Mouse (Mus musculus) kidney, embryonic 16.5 days (tissue): ENCODE data around the gene Trio. TPM values are rescaled to one million over a fixed set of nuclear protein-coding genes. Genes with fewer than 3 reads are reported as not detected.

ENCODE experiments used
- ATAC-seq: fragments of 200-750 bp; cut with Nextera tagmentation; 2 replicates; pipeline ENCODE4 v1.8.0; 2017; ENCODE audit warnings: moderate TSS enrichment; ENCODE audit not compliant: low FRiP score, low TSS enrichment
- H3K27ac ChIP-seq: fragments of 300-500 bp; sonication (generic); 2 replicates; pipeline ENCODE4 v1.5.1; 2014; ENCODE audit warnings: low read length
- H3K27me3 ChIP-seq: fragments of 300-500 bp; sonication (generic); 2 replicates; pipeline ENCODE4 v1.6.1; 2014; ENCODE audit warnings: low read length, control low read depth, mixed read lengths; ENCODE audit not compliant: insufficient read depth
- H3K36me3 ChIP-seq: fragments of 300-500 bp; sonication (generic); 2 replicates; pipeline ENCODE4 v1.6.1; 2014; ENCODE audit warnings: low read length, control low read depth, mixed read lengths; ENCODE audit not compliant: insufficient read depth
- H3K4me1 ChIP-seq: fragments of 300-500 bp; sonication (generic); 2 replicates; pipeline ENCODE4 v1.6.1; 2014; ENCODE audit warnings: low read length, control low read depth, mixed read lengths; ENCODE audit not compliant: insufficient read depth
- H3K4me2 ChIP-seq: fragments of 300-500 bp; sonication (generic); replicated peaks from 2 replicates; pipeline ENCODE4 v1.6.1; 2014; ENCODE audit warnings: low read depth, low read length
- H3K4me3 ChIP-seq: fragments of 300-500 bp; sonication (generic); 2 replicates; pipeline ENCODE4 v1.5.1; 2014; ENCODE audit warnings: mild to moderate bottlenecking, low read length
- H3K9ac ChIP-seq: fragments of 300-500 bp; sonication (generic); replicated peaks from 2 replicates; pipeline ENCODE4 v1.6.1; 2014; ENCODE audit warnings: low read length
- H3K9me3 ChIP-seq: fragments of 300-500 bp; sonication (generic); 2 replicates; pipeline ENCODE4 v1.6.1; 2016; ENCODE audit warnings: low read length, control low read depth
- WGBS: fragments of 180-500 bp; shearing (Covaris S2); extraction: QIAGEN DNeasy Blood & Tissue Kit; methylation state at CpG from one replicate; pipeline ENCODE4 v1.1.7; 2014; 5-methylcytosine and 5-hydroxymethylcytosine counted together
- polyA plus RNA-seq: library from polyadenylated mRNA; unstranded; fragments of >200 nt; fragmentation: Nextera tagmentation; extraction: Ambion mirVana; gene quantifications from 2 replicates; pipeline ENCODE4 v1.2.1, GENCODE M21; 2015

Gene Trio
- polyA plus RNA-seq: 24.3 and 27.8 TPM in 2 replicates

DNA sequence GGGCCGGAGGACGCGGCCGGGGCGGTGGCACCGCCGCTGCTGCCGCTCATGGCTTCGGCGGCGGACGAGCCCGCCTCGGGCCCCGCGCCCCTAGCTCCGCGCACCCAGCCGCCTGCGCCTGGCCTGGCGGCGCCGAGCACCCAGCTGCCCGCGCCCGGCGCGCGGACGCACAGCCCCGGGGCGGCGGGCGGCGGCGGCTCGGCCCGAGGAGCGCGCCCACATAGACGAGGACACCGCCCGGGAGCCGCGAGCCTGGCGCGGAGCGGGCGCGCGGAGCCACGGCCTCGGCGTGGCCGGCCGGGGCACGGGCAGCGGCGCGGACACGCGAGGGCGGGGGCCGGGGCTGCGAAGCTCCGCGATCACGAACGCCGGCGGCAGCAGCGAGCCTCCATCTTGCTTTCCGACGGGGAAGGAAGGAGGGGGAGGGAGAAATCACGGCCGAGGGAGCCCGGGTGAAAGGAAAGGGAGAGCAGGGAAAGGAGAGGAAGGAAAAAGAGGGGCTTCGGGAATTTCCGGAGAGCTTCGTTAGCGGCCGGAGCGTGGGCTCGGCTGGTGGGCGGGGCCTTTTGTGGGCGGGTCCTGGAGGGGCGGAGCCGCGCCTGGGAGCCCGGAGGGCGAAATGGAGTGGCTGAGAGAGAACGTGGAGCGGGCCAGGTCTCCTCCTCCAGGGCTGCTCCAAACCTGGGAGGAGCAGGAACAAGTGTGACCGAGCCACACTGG, at the start of gene Trio:
Gene Trio, minus strand, starts transcription at position 402 of the 720 bp plus-strand sequence.
- ATAC-seq: peak; percentile 97
- peak within 1 kb of the TSS; percentile 95 for H3K9ac ChIP-seq
- peaks cover 27% of the 10 kb centered on the region for H3K4me1 ChIP-seq
- WGBS: 0% methylated on average over 72 of the region's 94 CpGs
- H3K4me2 ChIP-seq: peak within 1 kb of the TSS; percentile 64
- no peaks in the 10 kb centered on the region for H3K36me3 ChIP-seq
- H3K9me3 ChIP-seq: no peaks in the 10 kb centered on the region
- no peaks in the 10 kb centered on the region for H3K27me3 ChIP-seq
- H3K27ac ChIP-seq: peak within 1 kb of the TSS; percentile 97
- peak within 1 kb of the TSS; percentile 92 for H3K4me3 ChIP-seq

DNA sequence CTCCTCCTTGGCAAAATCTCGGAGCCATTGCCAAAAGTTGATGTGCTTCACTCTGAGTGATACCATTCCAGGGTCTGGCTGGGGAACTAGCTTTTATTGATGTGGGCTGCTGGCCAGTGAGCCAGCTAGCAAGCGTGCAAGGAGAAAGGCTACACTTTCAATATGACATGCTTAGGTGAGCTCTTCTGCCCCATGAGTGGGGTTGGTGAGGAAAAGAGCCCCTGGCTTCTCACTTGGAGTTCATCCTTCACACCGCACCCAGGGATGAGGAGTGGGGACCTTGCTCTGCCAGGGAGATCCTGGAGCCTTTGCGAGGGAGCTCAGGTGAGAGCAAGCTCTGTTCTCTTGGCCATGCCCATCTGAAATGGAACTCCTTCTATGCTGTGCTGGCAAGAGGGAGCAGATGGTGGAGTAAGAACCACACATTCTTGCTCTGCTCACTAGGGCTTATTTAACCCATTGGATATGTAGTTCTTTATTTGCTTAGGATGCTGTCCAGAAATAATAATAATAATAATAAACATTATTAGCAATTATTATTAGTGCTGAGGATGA, 48.8 kb upstream of the Trio start:
- H3K4me1 ChIP-seq: peaks cover 6% of the 10 kb centered on the region; the same call in 1 of the 2 replicates
- no peak for ATAC-seq
- H3K4me3 ChIP-seq: no peak overlapping the region
- H3K36me3 ChIP-seq: no peaks in the 10 kb centered on the region
- H3K9ac ChIP-seq: no peak overlapping the region
- no peak overlapping the region for H3K27ac ChIP-seq
- no peaks in the 10 kb centered on the region for H3K27me3 ChIP-seq
- WGBS: 79% methylated on average over 4 of the region's 4 CpGs
- H3K4me2 ChIP-seq: no peak overlapping the region
- no peaks in the 10 kb centered on the region for H3K9me3 ChIP-seq

GRCm38 (mm10) chr15:28071601-28072000, 46.0 kb upstream of the Trio start:
- Histone ChIP-seq H3K27me3 (no peaks in the 10 kb centered on the region), H3K9me3 (no peaks in the 10 kb centered on the region), H3K4me3 (no peak overlapping the region), H3K27ac (no peak overlapping the region), H3K9ac (no peak overlapping the region), H3K4me1 (peaks cover 6% of the 10 kb centered on the region; the same call in 1 of the 2 replicates), H3K36me3 (no peaks in the 10 kb centered on the region), H3K4me2 (no peak overlapping the region)
- WGBS: 40% methylated on average over 7 of the region's 7 CpGs
- ATAC-seq: no peak

DNA sequence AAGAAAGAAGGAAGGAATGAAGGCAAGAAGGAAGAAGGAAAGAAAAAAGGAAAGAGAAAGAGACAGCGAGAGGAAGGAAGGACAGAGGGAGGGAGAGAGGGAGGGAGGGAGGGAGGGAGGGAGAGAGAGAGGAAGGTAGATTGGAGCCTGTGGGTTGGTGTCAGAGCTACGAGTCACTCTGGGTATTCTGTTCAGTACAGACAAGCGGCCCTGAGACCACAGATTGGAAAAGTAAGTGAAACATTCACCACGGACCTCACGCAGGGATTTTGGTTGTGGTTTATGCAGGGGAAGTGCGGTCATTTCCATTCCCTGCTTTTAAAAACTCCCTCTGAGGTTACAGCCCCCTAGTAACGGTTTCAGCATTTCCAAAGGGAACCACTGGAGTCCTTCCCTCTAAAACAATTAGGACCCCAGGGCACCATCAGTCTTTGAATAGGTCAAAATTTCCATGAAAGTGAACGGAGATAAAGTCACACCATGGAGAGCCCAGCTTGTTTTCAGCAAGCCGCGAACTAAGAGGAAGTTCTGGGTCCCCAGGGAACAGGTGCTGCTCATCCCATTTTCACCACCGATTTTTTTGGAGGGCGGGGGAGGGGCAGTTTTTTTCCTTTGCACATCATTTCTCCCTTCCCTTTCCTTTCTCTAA, 45.2 kb upstream of the Trio start:
- H3K27me3 ChIP-seq: no peaks in the 10 kb centered on the region
- H3K9me3 ChIP-seq: no peaks in the 10 kb centered on the region
- H3K27ac ChIP-seq: no peak overlapping the region
- ATAC-seq: peak; percentile 59
- H3K4me2 ChIP-seq: peak overlapping the region; percentile 45
- no peak overlapping the region for H3K9ac ChIP-seq
- 6% methylated on average over 12 of the region's 12 CpGs for WGBS
- peak overlapping the region; percentile 8; the same call in 1 of the 2 replicates for H3K4me3 ChIP-seq
- H3K4me1 ChIP-seq: peaks cover 6% of the 10 kb centered on the region; the same call in 1 of the 2 replicates
- no peaks in the 10 kb centered on the region for H3K36me3 ChIP-seq

DNA sequence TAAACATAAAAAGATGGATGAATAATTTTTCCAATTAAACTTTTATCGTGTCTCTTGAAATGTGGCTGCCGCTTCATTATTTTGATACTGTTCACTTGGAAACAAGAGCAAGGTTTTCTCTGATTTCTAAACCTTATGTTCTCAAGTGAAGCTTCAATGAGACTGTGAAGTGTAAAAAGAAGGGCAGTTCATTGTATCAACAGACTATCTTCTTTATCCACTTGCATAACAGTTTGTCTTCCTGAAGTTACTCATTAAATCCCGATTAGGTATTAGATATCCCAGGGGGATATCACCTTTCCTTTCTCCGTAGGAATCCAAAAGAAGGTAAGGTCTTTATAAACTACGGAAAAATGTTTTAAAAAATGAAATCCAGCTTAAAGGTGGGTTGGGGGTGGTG, 44.6 kb upstream of the Trio start:
- no peaks in the 10 kb centered on the region for H3K36me3 ChIP-seq
- ATAC-seq: no peak
- H3K4me1 ChIP-seq: peaks cover 6% of the 10 kb centered on the region; the same call in 1 of the 2 replicates
- H3K4me2 ChIP-seq: peak overlapping the region; percentile 45
- WGBS: 56% methylated on average over 5 of the region's 5 CpGs
- no peak overlapping the region for H3K4me3 ChIP-seq
- H3K9me3 ChIP-seq: no peaks in the 10 kb centered on the region
- no peak overlapping the region for H3K27ac ChIP-seq
- no peak overlapping the region for H3K9ac ChIP-seq
- H3K27me3 ChIP-seq: no peaks in the 10 kb centered on the region

GRCm38 (mm10) chr15:28067373-28067772, 41.7 kb upstream of the Trio start:
- Histone ChIP-seq H3K4me2 (no peak overlapping the region), H3K9me3 (no peaks in the 10 kb centered on the region), H3K27me3 (no peaks in the 10 kb centered on the region), H3K9ac (no peak overlapping the region), H3K27ac (no peak overlapping the region), H3K4me3 (no peak overlapping the region), H3K36me3 (no peaks in the 10 kb centered on the region), H3K4me1 (peaks cover 8% of the 10 kb centered on the region; the same call in 1 of the 2 replicates)
- no peak; the same call in 1 of the 2 replicates for ATAC-seq

GRCm38 (mm10) chr15:28066468-28066867, 40.8 kb upstream of the Trio start:
- H3K27me3 ChIP-seq: no peaks in the 10 kb centered on the region
- peaks cover 8% of the 10 kb centered on the region; the same call in 1 of the 2 replicates for H3K4me1 ChIP-seq
- 81% methylated on average over 2 of the region's 2 CpGs for WGBS
- no peak overlapping the region for H3K9ac ChIP-seq
- H3K36me3 ChIP-seq: no peaks in the 10 kb centered on the region
- H3K9me3 ChIP-seq: no peaks in the 10 kb centered on the region
- no peak overlapping the region for H3K27ac ChIP-seq
- no peak overlapping the region for H3K4me3 ChIP-seq
- ATAC-seq: no peak
- H3K4me2 ChIP-seq: no peak overlapping the region

DNA sequence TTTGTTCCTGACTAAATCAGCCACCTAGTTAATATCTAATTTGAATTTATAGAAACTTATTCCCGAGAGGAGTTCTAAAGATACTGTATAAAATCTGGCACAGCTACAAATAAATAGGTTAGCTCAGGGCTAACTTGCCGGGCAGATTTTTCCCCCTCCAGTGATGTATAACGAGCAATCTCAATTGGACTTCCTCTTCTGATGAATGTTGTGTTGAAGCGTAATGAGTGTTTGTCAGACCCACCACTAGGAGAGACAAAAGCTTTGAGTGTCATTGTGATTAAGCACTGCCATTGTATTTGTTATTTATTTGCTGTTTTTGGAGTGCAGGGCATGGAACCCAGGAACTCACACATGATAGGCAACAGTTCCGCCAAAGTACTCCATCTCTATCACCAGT, 39.9 kb upstream of the Trio start:
- ATAC-seq: no peak
- 69% methylated on average over 5 of the region's 5 CpGs for WGBS
- H3K36me3 ChIP-seq: no peaks in the 10 kb centered on the region
- no peak overlapping the region for H3K27ac ChIP-seq
- no peak overlapping the region for H3K4me3 ChIP-seq
- H3K4me1 ChIP-seq: peaks cover 3% of the 10 kb centered on the region; the same call in 1 of the 2 replicates
- no peak overlapping the region for H3K9ac ChIP-seq
- no peaks in the 10 kb centered on the region for H3K9me3 ChIP-seq
- no peak overlapping the region for H3K4me2 ChIP-seq
- no peaks in the 10 kb centered on the region for H3K27me3 ChIP-seq

GRCm38 (mm10) chr15:28064733-28065088, 39.1 kb upstream of the Trio start:
- 13% methylated on average over 1 of the region's 1 CpGs for WGBS
- Histone ChIP-seq H3K4me1 (peaks cover 3% of the 10 kb centered on the region; the same call in 1 of the 2 replicates), H3K27ac (no peak overlapping the region), H3K9ac (no peak overlapping the region), H3K9me3 (no peaks in the 10 kb centered on the region), H3K27me3 (no peaks in the 10 kb centered on the region), H3K4me2 (no peak overlapping the region), H3K4me3 (no peak overlapping the region), H3K36me3 (no peaks in the 10 kb centered on the region)
- ATAC-seq: 0 out of 2 replicates have a peak, but pooled peaks have one; percentile 50
